Mouse (Mus musculus): ENCODE measurements at regions not wholly inside any gene's neighbourhood (a gene's known extent, or its start where the extent isn't known, plus 50 kb on each side); places are given as distances from the start of the nearest gene placed in this dataset.

DNA sequence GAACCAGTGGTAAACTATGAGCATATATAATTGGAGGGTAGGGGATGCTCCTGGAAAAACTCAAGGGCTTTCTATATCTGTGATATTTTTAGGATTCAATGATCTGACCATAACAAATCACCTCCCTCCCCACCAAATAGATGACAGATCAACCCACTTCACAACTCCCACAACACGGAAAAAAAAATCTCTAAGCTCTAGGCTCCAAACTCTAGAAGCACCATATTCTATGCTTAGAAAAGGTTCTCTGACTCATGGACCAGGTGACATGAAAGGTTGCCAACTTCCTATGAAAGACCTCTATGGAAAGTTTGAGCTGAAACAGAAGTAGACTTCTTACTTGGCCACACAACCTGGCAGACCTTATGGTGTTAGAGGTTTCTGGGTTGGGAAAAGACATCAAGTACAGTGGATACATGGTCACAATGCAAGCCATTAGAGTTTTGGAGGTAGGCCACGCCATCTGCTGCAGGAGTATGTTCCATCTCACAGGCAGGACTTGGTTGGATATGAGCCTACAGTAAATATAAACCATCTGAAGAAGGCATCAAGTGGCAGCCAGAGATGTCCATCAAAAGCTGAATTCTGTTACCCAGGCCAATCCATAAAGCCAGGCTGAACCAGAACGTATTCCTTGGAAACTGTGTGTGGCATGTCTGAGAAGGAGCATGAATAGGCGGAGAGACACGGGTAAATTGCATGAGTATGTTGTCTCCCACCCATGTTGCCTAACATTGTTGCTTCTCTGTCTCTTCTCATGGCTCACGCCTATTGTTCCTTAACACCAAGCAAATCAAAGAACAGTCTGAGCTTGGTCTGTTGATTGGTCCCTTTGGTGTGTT, 257.2 kb downstream of the Gm9195 start:
- H3K27me3 ChIP-seq (ENCODE audit: control insufficient read depth, insufficient read depth, low read length): no peaks in the 10 kb centered on the region
- no peak overlapping the region for H3K4me2 ChIP-seq (ENCODE audit: low read length)
- H3K9me3 ChIP-seq (ENCODE audit: control insufficient read depth, low read length): no peaks in the 10 kb centered on the region
- H3K4me1 ChIP-seq (ENCODE audit: control insufficient read depth, insufficient read depth, low read length): no peaks in the 10 kb centered on the region
- H3K36me3 ChIP-seq (ENCODE audit: control insufficient read depth, insufficient read depth, low read length): no peaks in the 10 kb centered on the region
- DNase-seq: no peak
- 77% methylated on average over 6 of the region's 6 CpGs for WGBS
- no peak overlapping the region for H3K27ac ChIP-seq (replicated peaks; ENCODE audit: low read depth, low read length)
- no peak overlapping the region for H3K4me3 ChIP-seq (replicated peaks; ENCODE audit: low read depth, low read length)
- ATAC-seq (ENCODE audit: low FRiP score, low TSS enrichment): no peak
- H3K9ac ChIP-seq (replicated peaks; ENCODE audit: low read length): no peak overlapping the region

DNA sequence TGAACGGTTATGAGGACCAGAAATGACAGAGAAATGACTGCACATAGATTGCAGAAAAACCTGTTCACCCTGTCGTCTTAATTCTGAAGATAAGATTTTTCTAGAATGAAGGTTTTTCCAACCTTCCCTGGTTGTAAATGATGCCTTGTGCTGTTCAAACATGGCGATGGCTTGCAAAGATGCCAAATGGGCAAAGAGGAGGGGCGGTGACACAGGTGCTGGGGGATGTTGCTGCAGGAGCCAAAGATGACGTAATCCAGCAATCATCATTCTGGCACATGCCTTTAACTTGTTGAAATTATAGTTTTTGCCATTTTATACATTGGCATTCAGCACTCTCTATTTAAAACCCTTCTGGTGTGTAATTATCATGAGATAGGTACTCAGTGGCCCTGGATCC, 263.8 kb downstream of the Gm9195 start:
- no peak overlapping the region for H3K4me3 ChIP-seq (replicated peaks; ENCODE audit: low read depth, low read length)
- H3K27ac ChIP-seq (replicated peaks; ENCODE audit: low read depth, low read length): no peak overlapping the region
- 75% methylated on average over 5 of the region's 5 CpGs for WGBS
- no peaks in the 10 kb centered on the region for H3K9me3 ChIP-seq (ENCODE audit: control insufficient read depth, low read length)
- no peaks in the 10 kb centered on the region for H3K4me1 ChIP-seq (ENCODE audit: control insufficient read depth, insufficient read depth, low read length)
- H3K4me2 ChIP-seq (ENCODE audit: low read length): no peak overlapping the region
- no peak for DNase-seq
- H3K36me3 ChIP-seq (ENCODE audit: control insufficient read depth, insufficient read depth, low read length): no peaks in the 10 kb centered on the region
- H3K27me3 ChIP-seq (ENCODE audit: control insufficient read depth, insufficient read depth, low read length): no peaks in the 10 kb centered on the region
- no peak overlapping the region for H3K9ac ChIP-seq (replicated peaks; ENCODE audit: low read length)
- no peak for ATAC-seq (ENCODE audit: low FRiP score, low TSS enrichment)

DNA sequence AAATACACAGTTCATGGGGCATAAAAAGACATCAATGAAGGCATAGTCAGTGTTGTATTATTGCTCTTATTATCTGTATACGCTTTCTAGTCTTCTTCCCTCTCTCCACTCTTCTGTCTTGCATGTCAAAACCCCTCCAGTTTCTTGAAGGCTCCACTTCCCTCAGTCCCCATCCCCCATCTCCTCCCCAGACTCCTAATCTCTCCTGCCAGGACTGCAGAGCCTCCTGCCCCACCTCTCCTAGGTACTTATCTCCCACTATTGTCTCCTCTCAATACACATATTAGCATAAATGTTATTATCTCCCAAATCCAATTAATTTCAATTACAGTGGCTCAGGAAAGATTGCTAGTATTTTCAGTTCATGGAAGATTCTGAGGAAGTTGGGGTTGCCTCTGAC, 264.2 kb downstream of the Gm9195 start:
- ATAC-seq (ENCODE audit: low FRiP score, low TSS enrichment): no peak
- WGBS: 35% methylated on average over 1 of the region's 1 CpGs

DNA sequence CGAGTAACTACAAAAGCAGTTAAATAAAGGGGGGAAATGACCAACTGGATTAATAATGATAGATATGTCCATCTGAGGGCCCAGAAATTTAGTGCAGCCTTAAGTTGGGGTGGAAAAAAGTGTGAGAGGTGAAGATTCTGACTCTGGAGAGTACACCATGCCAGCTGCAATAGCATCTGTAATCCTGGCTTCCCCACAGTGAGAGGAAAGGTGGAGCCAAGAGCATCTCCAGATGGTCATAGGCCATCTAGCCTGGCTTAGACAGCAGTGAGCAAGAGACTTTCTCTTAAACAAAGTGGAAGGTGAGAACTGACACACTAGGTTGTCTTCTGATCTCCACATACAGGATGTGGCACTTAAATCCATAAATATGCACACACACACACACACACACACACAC, 264.7 kb downstream of the Gm9195 start:
- Histone ChIP-seq H3K36me3 (ENCODE audit: control insufficient read depth, insufficient read depth, low read length) (no peaks in the 10 kb centered on the region), H3K4me2 (ENCODE audit: low read length) (no peak overlapping the region), H3K9me3 (ENCODE audit: control insufficient read depth, low read length) (no peaks in the 10 kb centered on the region), H3K27me3 (ENCODE audit: control insufficient read depth, insufficient read depth, low read length) (no peaks in the 10 kb centered on the region), H3K27ac (replicated peaks; ENCODE audit: low read depth, low read length) (no peak overlapping the region), H3K4me3 (replicated peaks; ENCODE audit: low read depth, low read length) (no peak overlapping the region), H3K4me1 (ENCODE audit: control insufficient read depth, insufficient read depth, low read length) (no peaks in the 10 kb centered on the region), H3K9ac (replicated peaks; ENCODE audit: low read length) (no peak overlapping the region)
- WGBS: 70% methylated on average over 1 of the region's 1 CpGs
- no peak for ATAC-seq (ENCODE audit: low FRiP score, low TSS enrichment)
- no peak for DNase-seq

More for the DNA sequence above, 264.2 kb downstream of the Gm9195 start:
- H3K36me3 ChIP-seq (ENCODE audit: control insufficient read depth, insufficient read depth, low read length): no peaks in the 10 kb centered on the region
- H3K4me2 ChIP-seq (ENCODE audit: low read length): no peak overlapping the region
- no peak overlapping the region for H3K27ac ChIP-seq (replicated peaks; ENCODE audit: low read depth, low read length)
- no peaks in the 10 kb centered on the region for H3K27me3 ChIP-seq (ENCODE audit: control insufficient read depth, insufficient read depth, low read length)
- no peak overlapping the region for H3K9ac ChIP-seq (replicated peaks; ENCODE audit: low read length)
- no peak overlapping the region for H3K4me3 ChIP-seq (replicated peaks; ENCODE audit: low read depth, low read length)
- no peaks in the 10 kb centered on the region for H3K9me3 ChIP-seq (ENCODE audit: control insufficient read depth, low read length)
- no peak for DNase-seq
- H3K4me1 ChIP-seq (ENCODE audit: control insufficient read depth, insufficient read depth, low read length): no peaks in the 10 kb centered on the region

DNA sequence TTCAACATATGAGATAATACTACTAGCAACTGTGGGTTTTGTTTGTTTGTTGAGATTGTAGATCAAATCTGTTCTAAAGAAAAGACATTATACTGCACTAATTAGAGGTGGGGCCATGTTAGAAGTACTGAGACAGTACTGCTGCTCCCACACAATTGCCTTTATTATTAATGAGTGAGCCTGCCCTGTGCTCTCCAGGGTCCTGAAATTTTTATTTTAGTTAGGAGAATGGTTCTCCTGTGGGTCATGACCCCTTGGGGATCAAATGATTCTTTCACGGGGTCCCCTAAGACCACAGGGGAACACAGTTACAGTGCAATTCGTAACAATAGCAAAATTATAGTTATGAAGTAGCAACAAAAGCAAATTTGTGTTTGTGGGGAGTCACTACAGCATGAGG, 268.8 kb downstream of the Gm9195 start:
- DNase-seq (no peak), ATAC-seq (ENCODE audit: low FRiP score, low TSS enrichment) (no peak)
- Histone ChIP-seq H3K4me2 (ENCODE audit: low read length) (no peak overlapping the region), H3K4me3 (replicated peaks; ENCODE audit: low read depth, low read length) (no peak overlapping the region), H3K27me3 (ENCODE audit: control insufficient read depth, insufficient read depth, low read length) (no peaks in the 10 kb centered on the region), H3K27ac (replicated peaks; ENCODE audit: low read depth, low read length) (no peak overlapping the region), H3K9me3 (ENCODE audit: control insufficient read depth, low read length) (no peaks in the 10 kb centered on the region), H3K36me3 (ENCODE audit: control insufficient read depth, insufficient read depth, low read length) (no peaks in the 10 kb centered on the region), H3K9ac (replicated peaks; ENCODE audit: low read length) (no peak overlapping the region), H3K4me1 (ENCODE audit: control insufficient read depth, insufficient read depth, low read length) (no peaks in the 10 kb centered on the region)
- WGBS: 51% methylated on average over 2 of the region's 2 CpGs

DNA sequence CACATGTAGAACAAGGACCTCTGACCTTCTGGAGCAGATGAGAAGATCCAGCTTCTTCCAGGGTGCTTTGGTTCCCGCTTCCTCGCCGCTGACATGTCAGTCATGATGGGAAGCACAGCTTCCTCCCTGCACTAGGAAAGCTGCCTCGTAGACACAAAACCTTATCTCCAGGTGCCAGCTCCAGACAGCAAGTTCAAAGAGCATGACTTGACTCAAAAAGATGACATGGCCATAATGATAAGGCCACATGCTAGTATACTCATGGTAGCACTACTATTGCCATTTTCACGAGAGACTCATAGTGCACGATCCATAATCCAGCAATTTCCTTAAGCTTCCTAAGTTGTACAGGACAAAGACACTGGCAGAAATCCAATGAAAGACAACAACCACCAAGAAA, 272.1 kb downstream of the Gm9195 start:
- no peak overlapping the region for H3K4me3 ChIP-seq (replicated peaks; ENCODE audit: low read depth, low read length)
- H3K27ac ChIP-seq (replicated peaks; ENCODE audit: low read depth, low read length): no peak overlapping the region

DNA sequence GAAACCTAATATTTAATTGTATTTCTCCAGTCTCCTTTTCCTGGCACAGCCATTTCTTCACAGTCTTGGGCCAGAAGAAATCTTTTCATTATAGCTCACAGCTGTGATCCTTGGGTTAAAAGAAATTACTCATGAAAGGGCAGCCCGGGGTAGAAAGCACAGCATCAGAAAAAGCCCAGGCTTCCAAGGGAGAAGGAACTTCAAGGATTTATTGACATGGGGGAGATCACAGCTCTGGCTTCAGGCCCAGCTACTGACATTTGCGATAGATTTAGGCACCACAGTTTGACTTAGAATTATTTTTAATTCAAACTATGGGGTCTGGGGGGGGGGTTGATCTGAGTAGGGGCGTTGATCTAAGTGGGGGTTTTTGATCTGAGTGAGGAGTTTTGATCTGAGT, 291.3 kb downstream of the Gm9195 start:
- H3K27me3 ChIP-seq (ENCODE audit: control insufficient read depth, insufficient read depth, low read length): no peaks in the 10 kb centered on the region
- no peak for ATAC-seq (ENCODE audit: low FRiP score, low TSS enrichment)
- no peak overlapping the region for H3K4me2 ChIP-seq (ENCODE audit: low read length)
- DNase-seq: peak; percentile 37
- H3K4me1 ChIP-seq (ENCODE audit: control insufficient read depth, insufficient read depth, low read length): no peaks in the 10 kb centered on the region
- H3K9ac ChIP-seq (replicated peaks; ENCODE audit: low read length): no peak overlapping the region
- no peaks in the 10 kb centered on the region for H3K36me3 ChIP-seq (ENCODE audit: control insufficient read depth, insufficient read depth, low read length)
- no peak overlapping the region for H3K4me3 ChIP-seq (replicated peaks; ENCODE audit: low read depth, low read length)
- no peak overlapping the region for H3K27ac ChIP-seq (replicated peaks; ENCODE audit: low read depth, low read length)
- WGBS: 64% methylated on average over 3 of the region's 3 CpGs
- no peaks in the 10 kb centered on the region for H3K9me3 ChIP-seq (ENCODE audit: control insufficient read depth, low read length)

More for the DNA sequence above, 272.1 kb downstream of the Gm9195 start:
- no peak for DNase-seq
- H3K9ac ChIP-seq (replicated peaks; ENCODE audit: low read length): no peak overlapping the region
- no peak for ATAC-seq (ENCODE audit: low FRiP score, low TSS enrichment)
- WGBS: 96% methylated on average over 6 of the region's 6 CpGs
- H3K4me2 ChIP-seq (ENCODE audit: low read length): no peak overlapping the region
- no peaks in the 10 kb centered on the region for H3K9me3 ChIP-seq (ENCODE audit: control insufficient read depth, low read length)
- H3K4me1 ChIP-seq (ENCODE audit: control insufficient read depth, insufficient read depth, low read length): no peaks in the 10 kb centered on the region
- H3K27me3 ChIP-seq (ENCODE audit: control insufficient read depth, insufficient read depth, low read length): no peaks in the 10 kb centered on the region
- H3K36me3 ChIP-seq (ENCODE audit: control insufficient read depth, insufficient read depth, low read length): no peaks in the 10 kb centered on the region

DNA sequence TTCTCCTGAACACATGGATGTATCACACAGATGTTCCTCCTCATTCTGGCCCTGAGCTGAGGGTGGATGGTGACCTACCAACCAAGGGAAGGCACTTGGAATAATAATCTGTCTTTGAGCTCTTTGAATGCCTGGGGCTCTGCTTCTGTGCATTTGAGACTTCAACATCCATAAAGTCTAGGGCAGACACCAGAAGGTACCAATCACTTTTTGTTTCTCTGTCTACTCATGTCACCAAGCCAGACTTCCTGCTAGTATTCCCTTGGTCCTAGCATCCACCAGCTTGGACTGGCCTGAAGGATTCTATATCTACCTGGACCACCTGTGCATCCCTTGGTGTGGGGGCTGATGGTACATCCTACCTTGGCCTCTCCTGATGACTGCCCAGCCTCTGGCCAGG, 291.7 kb downstream of the Gm9195 start:
- Histone ChIP-seq H3K4me2 (ENCODE audit: low read length) (no peak overlapping the region), H3K27ac (replicated peaks; ENCODE audit: low read depth, low read length) (no peak overlapping the region), H3K27me3 (ENCODE audit: control insufficient read depth, insufficient read depth, low read length) (no peaks in the 10 kb centered on the region), H3K36me3 (ENCODE audit: control insufficient read depth, insufficient read depth, low read length) (no peaks in the 10 kb centered on the region), H3K9ac (replicated peaks; ENCODE audit: low read length) (no peak overlapping the region), H3K9me3 (ENCODE audit: control insufficient read depth, low read length) (no peaks in the 10 kb centered on the region), H3K4me1 (ENCODE audit: control insufficient read depth, insufficient read depth, low read length) (no peaks in the 10 kb centered on the region), H3K4me3 (replicated peaks; ENCODE audit: low read depth, low read length) (no peak overlapping the region)
- no peak for ATAC-seq (ENCODE audit: low FRiP score, low TSS enrichment)
- no peak for DNase-seq

DNA sequence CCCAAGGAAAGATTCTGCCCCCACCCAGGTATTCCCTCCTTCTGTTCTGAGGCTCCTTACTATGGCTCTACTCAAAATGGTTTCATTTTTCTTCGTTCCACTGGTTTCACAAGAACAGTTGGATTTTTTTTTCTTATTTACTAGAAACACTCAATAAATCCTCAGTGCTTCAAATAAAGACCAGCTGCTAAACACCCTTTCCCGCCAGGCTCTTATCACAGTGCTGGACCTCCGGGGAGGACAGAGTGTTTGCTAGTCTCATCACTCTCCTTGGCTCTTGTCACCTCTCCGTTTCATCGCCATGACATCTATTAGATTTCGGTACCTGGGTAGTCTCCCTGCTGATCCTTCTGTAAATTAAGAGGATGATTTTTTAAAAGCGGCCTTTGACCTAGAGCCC, 293.7 kb downstream of the Gm9195 start:
- ATAC-seq (ENCODE audit: low FRiP score, low TSS enrichment): no peak
- DNase-seq: no peak
- no peak overlapping the region for H3K4me2 ChIP-seq (ENCODE audit: low read length)
- H3K27me3 ChIP-seq (ENCODE audit: control insufficient read depth, insufficient read depth, low read length): no peaks in the 10 kb centered on the region
- H3K4me1 ChIP-seq (ENCODE audit: control insufficient read depth, insufficient read depth, low read length): no peaks in the 10 kb centered on the region
- 57% methylated on average over 7 of the region's 7 CpGs for WGBS
- no peaks in the 10 kb centered on the region for H3K36me3 ChIP-seq (ENCODE audit: control insufficient read depth, insufficient read depth, low read length)
- H3K9ac ChIP-seq (replicated peaks; ENCODE audit: low read length): no peak overlapping the region
- no peak overlapping the region for H3K27ac ChIP-seq (replicated peaks; ENCODE audit: low read depth, low read length)
- no peaks in the 10 kb centered on the region for H3K9me3 ChIP-seq (ENCODE audit: control insufficient read depth, low read length)
- no peak overlapping the region for H3K4me3 ChIP-seq (replicated peaks; ENCODE audit: low read depth, low read length)

Data from midbrain, embryonic 14.5 days (tissue).